8 mouse cellular contexts compared by ENCODE assay signal in the genomic region with DNA sequence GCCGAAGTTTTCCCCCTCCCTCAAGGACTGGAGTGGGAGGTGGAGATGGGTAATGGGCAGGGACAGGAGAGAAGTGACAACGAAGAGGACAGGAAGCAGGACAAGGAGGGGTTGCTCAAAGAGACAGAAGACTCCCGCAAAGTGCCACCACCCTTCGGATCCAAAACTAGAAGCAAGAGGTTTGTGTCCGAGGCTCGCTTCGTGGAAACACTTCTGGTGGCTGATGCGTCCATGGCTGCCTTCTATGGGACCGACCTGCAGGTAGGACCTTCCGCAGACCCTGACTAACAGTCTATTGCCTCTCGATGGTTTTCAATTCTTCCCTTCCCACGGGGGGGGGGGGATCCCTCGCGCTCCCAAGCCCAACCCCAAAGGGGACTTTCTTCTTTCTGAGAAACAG. TPM values are rescaled to one million over a fixed set of nuclear protein-coding genes. Genes with fewer than 3 reads are reported as not detected.
DNase-seq lines count a peak whose midpoint lies in the region; ATAC-seq and TF ChIP-seq lines count a peak whose summit lies in the region.

No protein-coding gene starts in this region.

- H3K27me3 ChIP-seq in forebrain, embryonic 10.5 days (ENCODE audit: poor library complexity, severe bottlenecking): peaks cover 71% of the 10 kb centered on the region
- peaks cover 41% of the 10 kb centered on the region for H3K27me3 ChIP-seq in intestine, embryonic 15.5 days (replicated peaks)
- peaks cover 59% of the 10 kb centered on the region for H3K27me3 ChIP-seq in neural tube, embryonic 13.5 days

- no peak for TF ChIP-seq CTCF in lung, adult 2 months (IDR thresholded peaks at IDR 0.05; ENCODE audit: insufficient read depth, low read length)

- H3K36me3 ChIP-seq in forebrain, embryonic 10.5 days (replicated peaks): no peaks in the 10 kb centered on the region
- H3K36me3 ChIP-seq in intestine, embryonic 15.5 days: no peaks in the 10 kb centered on the region
- no peaks in the 10 kb centered on the region for H3K36me3 ChIP-seq in neural tube, embryonic 13.5 days

- no peak for DNase-seq in lung, adult 2 months
- no peak for DNase-seq in lung, postnatal 14 days
- DNase-seq in forebrain, embryonic 10.5 days (ENCODE audit: extremely low spot score, low spot score): peak; percentile 29
- no peak for DNase-seq in ovary, postnatal 14 days (ENCODE audit: low spot score)
- DNase-seq in cerebellum, adult 9-11 months: no peak
- DNase-seq in gastrocnemius, postnatal 10 days: no peak

- WGBS in lung, adult 2 months: 2% methylated on average over 14 of the region's 14 CpGs
- WGBS in forebrain, embryonic 10.5 days: 2% methylated on average over 14 of the region's 14 CpGs
- 2% methylated on average over 14 of the region's 14 CpGs for WGBS in intestine, embryonic 15.5 days
- 3% methylated on average over 14 of the region's 14 CpGs for WGBS in neural tube, embryonic 13.5 days

- H3K4me1 ChIP-seq in lung, adult 2 months (ENCODE audit: control insufficient read depth, insufficient read depth, low read length): no peaks in the 10 kb centered on the region
- H3K4me1 ChIP-seq in forebrain, embryonic 10.5 days: peaks cover 20% of the 10 kb centered on the region
- H3K4me1 ChIP-seq in intestine, embryonic 15.5 days (replicated peaks): peaks cover 19% of the 10 kb centered on the region; the same call in 1 of the 2 replicates
- H3K4me1 ChIP-seq in neural tube, embryonic 13.5 days (replicated peaks): peaks cover 20% of the 10 kb centered on the region

- no peak; the same call in 1 of the 2 replicates for TF ChIP-seq POLR2A in lung, adult 2 months (IDR thresholded peaks at IDR 0.05; ENCODE audit: borderline replicate concordance, extremely low read depth, low read depth, low read length)

- H3K4me3 ChIP-seq in lung, adult 2 months (replicated peaks; ENCODE audit: extremely low read depth, low read depth, low read length): peak overlapping the region; percentile 40
- H3K4me3 ChIP-seq in forebrain, embryonic 10.5 days: peak overlapping the region; percentile 66
- H3K4me3 ChIP-seq in intestine, embryonic 15.5 days (replicated peaks): peak overlapping the region; percentile 61
- H3K4me3 ChIP-seq in neural tube, embryonic 13.5 days: peak overlapping the region; percentile 69

- H3K27ac ChIP-seq in forebrain, embryonic 10.5 days: peak overlapping the region; percentile 81; the same call in 1 of the 2 replicates
- H3K27ac ChIP-seq in intestine, embryonic 15.5 days: no peak overlapping the region; the same call in 1 of the 2 replicates
- no peak overlapping the region for H3K27ac ChIP-seq in neural tube, embryonic 13.5 days (replicated peaks)

- H3K4me2 ChIP-seq in intestine, embryonic 15.5 days (replicated peaks): peak overlapping the region; percentile 98
- peak overlapping the region; percentile 97 for H3K4me2 ChIP-seq in neural tube, embryonic 13.5 days

- no peak for ATAC-seq in intestine, embryonic 15.5 days
- no peak for ATAC-seq in neural tube, embryonic 13.5 days (ENCODE audit: low read depth)

- H3K9ac ChIP-seq in intestine, embryonic 15.5 days: peak overlapping the region; percentile 62
- peak overlapping the region; percentile 77 for H3K9ac ChIP-seq in neural tube, embryonic 13.5 days

- H3K9me3 ChIP-seq in forebrain, embryonic 10.5 days: no peaks in the 10 kb centered on the region
- no peaks in the 10 kb centered on the region for H3K9me3 ChIP-seq in intestine, embryonic 15.5 days
- no peaks in the 10 kb centered on the region for H3K9me3 ChIP-seq in neural tube, embryonic 13.5 days

RNA-seq across cellular contexts. Expression of a gene that starts 1.0 kb away (rescaled TPM):
- polyA plus RNA-seq in lung, adult 2 months (2012; rRNA removed): 8.6 and 11.8 TPM in 2 replicates
- 0.42 and 0.76 TPM in 2 replicates for polyA plus RNA-seq in forebrain, embryonic 10.5 days (2016; fragmentation: Nextera tagmentation; extraction: Ambion mirVana)
- 13.5 and 14.0 TPM in 2 replicates for polyA plus RNA-seq in intestine, embryonic 15.5 days (2015; fragmentation: Nextera tagmentation; extraction: Ambion mirVana)
- 1.0 and 1.5 TPM in 2 replicates for polyA plus RNA-seq in neural tube, embryonic 13.5 days (2015; fragmentation: Nextera tagmentation; extraction: Ambion mirVana)
- 10 to 100 TPM; 10.1 to 11.8 TPM for total RNA-seq in gastrocnemius, postnatal 10 days (2021)

RNA-seq across cellular contexts. Expression of a gene that starts 21.1 kb away (rescaled TPM):
- polyA plus RNA-seq in lung, adult 2 months (2012; rRNA removed): 26.6 and 29.6 TPM in 2 replicates
- 8.2 and 8.6 TPM in 2 replicates for polyA plus RNA-seq in forebrain, embryonic 10.5 days (2016; fragmentation: Nextera tagmentation; extraction: Ambion mirVana)
- 5.9 and 6.2 TPM in 2 replicates for polyA plus RNA-seq in intestine, embryonic 15.5 days (2015; fragmentation: Nextera tagmentation; extraction: Ambion mirVana)
- polyA plus RNA-seq in neural tube, embryonic 13.5 days (2015; fragmentation: Nextera tagmentation; extraction: Ambion mirVana): 7.8 and 8.8 TPM in 2 replicates
- total RNA-seq in gastrocnemius, postnatal 10 days (2021): 1 to 10 TPM; 6.1 to 6.8 TPM
